Mouse (Mus musculus): ENCODE measurements around the gene Hoxb6.

- TF ChIP-seq POLR2A (IDR thresholded peaks at IDR 0.05; ENCODE audit: low read depth, low read length) (no peak), CTCF (IDR thresholded peaks at IDR 0.05; ENCODE audit: extremely low read depth, insufficient read length, insufficient replicate concordance, low read depth, low read length) (no peak)
Measured at GRCm38 (mm10) chr11:96255111-96255995, 36.9 kb upstream of the Hoxb6 start.

Data from small intestine, adult 2 months (tissue).